ENCODE assay signal across 13 mouse cellular contexts in the genomic region with DNA sequence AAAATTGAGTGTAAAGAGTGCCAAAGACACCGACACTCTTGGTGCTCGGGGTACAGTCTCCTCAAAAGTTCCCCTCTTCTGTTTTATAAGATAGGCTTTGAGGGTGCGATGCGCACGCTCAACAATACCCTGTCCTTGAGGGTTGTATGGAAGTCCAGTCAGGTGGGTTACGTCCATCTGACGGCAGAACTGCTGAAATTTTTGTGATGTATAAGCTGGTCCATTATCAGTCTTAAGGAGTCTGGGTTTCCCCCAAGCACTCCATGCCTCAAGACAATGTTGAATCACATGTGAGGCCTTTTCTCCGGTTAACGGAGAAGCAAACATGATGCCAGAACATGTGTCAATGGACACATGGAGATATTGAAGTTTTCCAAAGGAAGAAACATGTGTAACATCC. TPM values are rescaled to one million over a fixed set of nuclear protein-coding genes. Genes with fewer than 3 reads are reported as not detected.
DNase-seq lines count a peak whose midpoint lies in the region; TF ChIP-seq lines count a peak whose summit lies in the region.
"Not testable (repeated sequence)": the region's sequence is repeated elsewhere in the genome, so short reads cannot be mapped to it uniquely, and the experiment has no call there.
"Had no signal": no experiment of that assay in that cellular context is flagged by ENCODE, and none has a peak within 500 bp of the region (broad histone marks: within the 10 kb centered on the region; RNA-seq: fewer than 3 reads in every experiment).

No protein-coding gene starts in this region.

- WGBS in lung, adult 2 months, result 98% methylated on average over 4 of the region's 9 CpGs

- not testable (repeated sequence) for H3K4me1 ChIP-seq in lung, adult 2 months (ENCODE audit: control insufficient read depth, insufficient read depth, low read length)

- TF ChIP-seq POLR2A in lung, adult 2 months (IDR thresholded peaks at IDR 0.05; ENCODE audit: borderline replicate concordance, extremely low read depth, low read depth, low read length), result not testable (repeated sequence)

- H3K4me3 ChIP-seq in lung, adult 2 months (replicated peaks; ENCODE audit: extremely low read depth, low read depth, low read length), result not testable (repeated sequence)

- not testable (repeated sequence) for TF ChIP-seq CTCF in lung, adult 2 months (IDR thresholded peaks at IDR 0.05; ENCODE audit: insufficient read depth, low read length)

- DNase-seq in T-cell, adult 2 months (ENCODE audit: low spot score), result peak; percentile 19
- peak; percentile 41 for DNase-seq in cerebellum, adult 9-11 months
- peak; percentile 3 for DNase-seq in gastrocnemius, postnatal 14 days
- peak; percentile 36 for DNase-seq in kidney, adult 18-20 months
- DNase-seq in layer of hippocampus, postnatal 10 days (ENCODE audit: low spot score in 2 of 2), result peak; percentile 18 to 19
- DNase-seq in lung, adult 2 months, result peak; percentile 33
- peak; percentile 25 to 49 for DNase-seq in right cerebral cortex, postnatal 10 days (ENCODE audit: low spot score in 2 of 2)
- DNase-seq in thymus, postnatal 10 days (ENCODE audit: low spot score in 2 of 2), result peak; percentile 14 to 17

- intact Hi-C loops in gastrocnemius, postnatal 14 days (cut with DNase I; ENCODE audit: low total_unique reads), result not testable (repeated sequence)

RNA-seq across cellular contexts. Expression of gene Pramef17, which starts 8.4 kb away (rescaled TPM):
- total RNA-seq in gastrocnemius, postnatal 14 days (2021), result not detected
- not detected for total RNA-seq in layer of hippocampus, postnatal 10 days (2021)
- polyA plus RNA-seq in lung, adult 2 months (2012; rRNA removed), result not detected in 2 replicates
- total RNA-seq: adrenal gland, postnatal 25 days; monocyte, adult 5-6 weeks had no signal
- polyA plus RNA-seq: cortical plate, adult 2 months; hindbrain, embryonic 10.5 days; intestine, postnatal 0 days had no signal

RNA-seq across cellular contexts. Expression of gene Gm13101, which starts 19.0 kb away (rescaled TPM):
- total RNA-seq in gastrocnemius, postnatal 14 days (2021), result not detected
- not detected for total RNA-seq in layer of hippocampus, postnatal 10 days (2021)
- polyA plus RNA-seq in lung, adult 2 months (2012; rRNA removed), result not detected in 2 replicates
- total RNA-seq: adrenal gland, postnatal 25 days; monocyte, adult 5-6 weeks had no signal
- polyA plus RNA-seq: cortical plate, adult 2 months; hindbrain, embryonic 10.5 days; intestine, postnatal 0 days had no signal

RNA-seq across cellular contexts. Expression of gene Pramef25, which starts 34.9 kb away (rescaled TPM):
- not detected for total RNA-seq in gastrocnemius, postnatal 14 days (2021)
- not detected for total RNA-seq in layer of hippocampus, postnatal 10 days (2021)
- polyA plus RNA-seq in lung, adult 2 months (2012; rRNA removed), result not detected in 2 replicates
- total RNA-seq: adrenal gland, postnatal 25 days; monocyte, adult 5-6 weeks had no signal
- polyA plus RNA-seq: cortical plate, adult 2 months; hindbrain, embryonic 10.5 days; intestine, postnatal 0 days had no signal
